Mouse (Mus musculus): Measurements from ENCODE around the gene Paqr3. TPM values are rescaled to one million over a fixed set of nuclear protein-coding genes. Genes with fewer than 3 reads are reported as not detected.

Gene Paqr3
- total RNA-seq (2021) (1 to 10 TPM; 2.4 to 3.2 TPM), polyA plus RNA-seq (2012; rRNA removed) (2.8 and 4.9 TPM in 2 replicates)
- long read RNA-seq, partial matches to known transcripts, result 6 of 10 reads
- long read RNA-seq, other reads (novel, unspliced or antisense), result 2 of 10 reads

DNA sequence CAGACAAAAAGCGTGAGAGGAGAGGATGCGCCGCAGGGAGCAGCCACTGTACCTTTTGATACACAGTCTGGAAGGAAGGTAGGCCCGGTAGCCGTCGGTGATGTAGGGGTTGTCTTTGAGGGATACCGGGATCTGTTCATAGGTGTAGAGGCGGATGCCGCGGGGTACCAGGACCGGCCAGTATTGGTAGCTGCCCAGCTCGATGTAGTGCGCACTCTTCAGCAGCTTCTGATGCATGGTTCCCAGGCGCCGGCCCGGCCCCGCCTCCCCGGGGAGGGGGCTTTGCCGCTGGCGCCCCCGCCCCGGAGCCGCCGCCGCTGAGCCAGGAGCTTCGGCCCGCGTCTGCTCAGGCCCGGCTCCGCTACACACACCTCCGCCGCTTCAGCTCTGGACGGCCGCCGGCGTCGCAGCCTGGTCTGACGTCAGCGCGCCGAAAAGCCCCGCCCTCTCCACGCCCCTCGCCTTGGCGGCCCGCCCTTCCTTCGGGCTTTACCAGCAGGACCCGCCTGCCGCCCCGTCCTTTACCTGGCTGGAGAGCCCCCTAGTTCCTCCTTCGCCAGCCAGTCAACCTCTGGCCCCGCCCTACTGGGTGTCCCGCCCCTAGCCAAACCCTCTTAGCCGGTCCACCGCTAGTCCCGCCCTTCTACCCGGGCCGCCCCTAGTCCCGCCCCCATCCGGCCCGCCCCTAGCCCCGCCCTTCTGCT lies at the start of gene Paqr3:
Gene Paqr3, minus strand, starts transcription at position 390 of the 704 bp plus-strand sequence.
- peak within 1 kb of the TSS; percentile 90 for H3K4me3 ChIP-seq
- TF ChIP-seq CTCF (IDR thresholded peaks at IDR 0.05) (no peak), POLR2A (IDR thresholded peaks at IDR 0.05; ENCODE audit: insufficient read depth, low read depth, low read length) (no peak; the same call in 1 of the 2 replicates), EP300 (IDR thresholded peaks at IDR 0.05; ENCODE audit: insufficient read depth, low read depth, low read length) (no peak)
- under 1% methylated on average over 61 of the region's 62 CpGs for WGBS
- H3K36me3 ChIP-seq (ENCODE audit: control insufficient read depth, insufficient read depth, low read length), result no peaks in the 10 kb centered on the region
- intact Hi-C loops (cut with DNase I), result loop anchor here (5.0 kb wide), 1 partner anchor 114 kb away; the partner anchor contains the start of gene Bmp2k
- no peaks in the 10 kb centered on the region for H3K79me2 ChIP-seq (replicated peaks; ENCODE audit: control insufficient read depth, insufficient read depth, low read length)
- H3K27ac ChIP-seq, result peak within 1 kb of the TSS; percentile 47
- no peaks in the 10 kb centered on the region for H3K27me3 ChIP-seq (ENCODE audit: control insufficient read depth, insufficient read depth, low read length)
- peaks cover 3% of the 10 kb centered on the region for H3K4me1 ChIP-seq (ENCODE audit: control insufficient read depth, insufficient read depth, low read length)
- H3K9ac ChIP-seq (ENCODE audit: low read depth, low read length), result peak within 1 kb of the TSS; percentile 78
- peak; percentile 97 to 99 for DNase-seq

DNA sequence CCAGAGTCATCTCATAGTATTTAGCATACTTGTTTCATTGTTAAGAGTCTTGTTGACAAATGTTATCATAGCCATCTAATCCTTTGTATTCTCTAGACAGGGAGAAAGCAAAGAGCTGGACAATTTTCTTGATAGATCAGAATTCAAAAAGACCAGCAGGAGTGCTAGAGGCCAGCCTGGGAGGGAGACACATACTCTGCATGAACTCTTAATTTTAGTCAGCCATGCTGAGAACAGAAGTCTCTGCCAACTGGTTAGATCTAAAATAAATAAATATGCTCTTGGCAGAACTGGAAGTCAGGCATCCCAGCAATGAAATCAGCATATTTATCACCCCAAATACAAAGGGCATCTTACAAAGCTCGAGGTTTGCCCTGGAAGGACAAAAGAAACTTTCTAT lies 43.3 kb upstream of the Paqr3 start:
- H3K36me3 ChIP-seq (ENCODE audit: control insufficient read depth, insufficient read depth, low read length), result no peaks in the 10 kb centered on the region
- H3K9ac ChIP-seq (ENCODE audit: low read depth, low read length), result no peak overlapping the region
- 15% methylated on average over 1 of the region's 1 CpGs for WGBS
- no peaks in the 10 kb centered on the region for H3K27me3 ChIP-seq (ENCODE audit: control insufficient read depth, insufficient read depth, low read length)
- H3K79me2 ChIP-seq (replicated peaks; ENCODE audit: control insufficient read depth, insufficient read depth, low read length), result no peaks in the 10 kb centered on the region
- no peak overlapping the region for H3K27ac ChIP-seq
- H3K4me1 ChIP-seq (ENCODE audit: control insufficient read depth, insufficient read depth, low read length), result no peaks in the 10 kb centered on the region
- H3K4me3 ChIP-seq, result no peak overlapping the region
- intact Hi-C loops (cut with DNase I), result no loop called here
- TF ChIP-seq EP300 (IDR thresholded peaks at IDR 0.05; ENCODE audit: insufficient read depth, low read depth, low read length) (no peak), CTCF (IDR thresholded peaks at IDR 0.05) (no peak), POLR2A (IDR thresholded peaks at IDR 0.05; ENCODE audit: insufficient read depth, low read depth, low read length) (no peak)
- no peak for DNase-seq

DNA sequence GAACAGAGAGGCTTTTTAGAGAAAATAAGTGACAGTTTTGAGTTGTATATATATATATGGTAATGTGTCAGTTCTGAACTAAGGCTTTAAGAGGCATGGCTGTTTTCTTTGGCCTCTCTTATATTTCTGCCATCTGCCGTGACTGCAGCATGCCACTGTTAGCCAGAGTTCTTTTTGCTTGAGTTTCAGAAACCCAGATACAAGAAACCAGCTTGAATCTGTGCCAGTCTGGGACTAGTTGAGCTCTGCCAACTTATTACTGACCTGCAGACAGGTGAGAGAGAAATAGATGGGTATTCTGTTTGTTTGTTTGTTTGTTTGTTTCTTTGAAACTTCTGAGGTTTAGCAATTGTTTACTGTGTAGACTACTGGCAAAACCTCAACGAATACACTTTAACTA lies 23.9 kb upstream of the Paqr3 start:
- H3K9ac ChIP-seq (ENCODE audit: low read depth, low read length), result no peak overlapping the region
- WGBS, result 63% methylated on average over 2 of the region's 2 CpGs
- no peaks in the 10 kb centered on the region for H3K27me3 ChIP-seq (ENCODE audit: control insufficient read depth, insufficient read depth, low read length)
- no peaks in the 10 kb centered on the region for H3K4me1 ChIP-seq (ENCODE audit: control insufficient read depth, insufficient read depth, low read length)
- intact Hi-C loops (cut with DNase I), result loop anchor here (5.0 to 10.0 kb wide), 2 partner anchors 469 to 567 kb away; no protein-coding TSS in a partner anchor
- H3K79me2 ChIP-seq (replicated peaks; ENCODE audit: control insufficient read depth, insufficient read depth, low read length), result no peaks in the 10 kb centered on the region
- DNase-seq, result no peak
- no peak overlapping the region for H3K4me3 ChIP-seq
- no peaks in the 10 kb centered on the region; the same call in 1 of the 2 replicates for H3K36me3 ChIP-seq (ENCODE audit: control insufficient read depth, insufficient read depth, low read length)
- TF ChIP-seq EP300 (IDR thresholded peaks at IDR 0.05; ENCODE audit: insufficient read depth, low read depth, low read length) (no peak), POLR2A (IDR thresholded peaks at IDR 0.05; ENCODE audit: insufficient read depth, low read depth, low read length) (no peak), CTCF (IDR thresholded peaks at IDR 0.05) (no peak)
- no peak overlapping the region for H3K27ac ChIP-seq

DNA sequence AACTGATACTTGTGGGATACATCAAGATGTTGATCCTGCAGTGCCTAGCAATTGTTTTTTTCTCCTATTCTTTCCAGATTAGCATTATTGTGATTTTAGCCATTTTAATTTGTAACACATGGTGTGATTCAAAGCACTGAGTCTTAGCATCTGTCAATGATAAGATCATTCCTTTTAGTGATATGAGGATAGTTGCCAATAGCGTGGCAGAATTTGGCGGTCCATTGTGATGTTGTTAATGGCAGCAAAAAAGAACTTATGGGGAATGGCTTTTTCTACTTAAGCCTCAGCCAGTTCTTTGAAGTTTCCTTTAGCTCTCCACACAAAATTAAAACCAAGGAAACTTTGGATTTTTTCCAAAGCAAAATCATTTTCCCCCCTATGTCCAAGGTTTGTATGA lies 18.2 kb upstream of the Paqr3 start:
- TF ChIP-seq EP300 (IDR thresholded peaks at IDR 0.05; ENCODE audit: insufficient read depth, low read depth, low read length), result no peak
- TF ChIP-seq CTCF (IDR thresholded peaks at IDR 0.05), result no peak
- no peak for TF ChIP-seq POLR2A (IDR thresholded peaks at IDR 0.05; ENCODE audit: insufficient read depth, low read depth, low read length)
- 90% methylated on average over 2 of the region's 2 CpGs for WGBS

DNA sequence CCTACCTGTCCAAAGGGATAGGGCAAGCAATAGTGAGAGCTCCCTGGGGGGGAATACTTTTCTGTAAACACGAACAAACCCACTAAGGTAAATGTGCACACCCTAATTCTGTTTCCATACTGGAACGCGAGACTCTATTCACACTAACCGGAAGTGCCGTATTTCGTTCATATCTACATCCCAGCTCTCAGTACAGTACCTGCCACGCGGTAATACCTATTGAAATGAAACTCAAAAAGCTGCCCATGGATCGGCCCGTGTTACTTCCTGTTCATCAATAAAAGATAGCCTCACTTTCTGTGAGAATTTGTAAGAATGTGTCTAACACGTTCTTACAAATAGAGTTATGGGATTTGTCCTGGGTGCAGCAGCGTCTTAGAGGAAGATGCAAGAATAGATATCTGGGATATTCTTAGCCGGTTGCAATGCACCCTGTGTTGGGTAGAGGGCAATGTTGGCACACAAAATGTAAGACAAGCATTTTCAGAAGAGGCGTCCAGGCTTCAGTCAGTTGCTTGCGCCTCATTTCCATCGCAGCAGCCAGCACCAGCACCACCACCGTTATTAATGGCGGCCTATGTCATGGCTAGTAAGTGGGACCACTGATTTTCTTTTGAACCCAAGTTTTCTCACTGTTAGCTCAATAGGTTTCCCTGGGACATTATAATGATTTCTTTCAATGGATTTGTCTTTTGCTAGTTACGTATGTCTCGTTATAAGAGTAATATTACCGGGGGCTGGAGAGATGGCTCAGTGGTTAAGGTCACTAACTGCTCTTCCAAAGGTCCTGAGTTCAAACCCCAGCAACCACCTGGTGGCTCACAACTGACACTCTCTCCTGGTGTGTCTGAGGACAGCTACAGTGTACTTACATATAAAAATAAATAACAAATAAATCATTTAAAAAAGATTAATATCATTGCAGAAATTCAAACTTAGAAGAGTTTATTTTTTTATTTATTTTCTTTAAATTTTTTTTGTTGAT lies 17.1 kb upstream of the Paqr3 start:
- Histone ChIP-seq H3K4me3 (no peak overlapping the region), H3K27ac (no peak overlapping the region), H3K27me3 (ENCODE audit: control insufficient read depth, insufficient read depth, low read length) (no peaks in the 10 kb centered on the region), H3K9ac (ENCODE audit: low read depth, low read length) (no peak overlapping the region), H3K79me2 (replicated peaks; ENCODE audit: control insufficient read depth, insufficient read depth, low read length) (no peaks in the 10 kb centered on the region), H3K4me1 (ENCODE audit: control insufficient read depth, insufficient read depth, low read length) (no peaks in the 10 kb centered on the region), H3K36me3 (ENCODE audit: control insufficient read depth, insufficient read depth, low read length) (no peaks in the 10 kb centered on the region)
- peak; percentile 20 to 28 for DNase-seq
- TF ChIP-seq POLR2A (IDR thresholded peaks at IDR 0.05; ENCODE audit: insufficient read depth, low read depth, low read length), result no peak
- TF ChIP-seq CTCF (IDR thresholded peaks at IDR 0.05), result peak; percentile 73
- 40% methylated on average over 21 of the region's 21 CpGs for WGBS
- intact Hi-C loops (cut with DNase I), result loop anchor here (5.0 to 10.0 kb wide), 3 partner anchors 816 to 1734 kb away; no protein-coding TSS in a partner anchor

More for the DNA sequence above, 18.2 kb upstream of the Paqr3 start:
- Histone ChIP-seq H3K4me3 (no peak overlapping the region), H3K4me1 (ENCODE audit: control insufficient read depth, insufficient read depth, low read length) (no peaks in the 10 kb centered on the region), H3K36me3 (ENCODE audit: control insufficient read depth, insufficient read depth, low read length) (no peaks in the 10 kb centered on the region), H3K9ac (ENCODE audit: low read depth, low read length) (no peak overlapping the region), H3K27ac (no peak overlapping the region), H3K27me3 (ENCODE audit: control insufficient read depth, insufficient read depth, low read length) (no peaks in the 10 kb centered on the region), H3K79me2 (replicated peaks; ENCODE audit: control insufficient read depth, insufficient read depth, low read length) (no peaks in the 10 kb centered on the region)
- intact Hi-C loops (cut with DNase I), result loop anchor here (5.0 to 10.0 kb wide), 3 partner anchors 815 to 1733 kb away; no protein-coding TSS in a partner anchor
- DNase-seq, result no peak
